Mouse (Mus musculus) embryo, embryonic 10 days (tissue): ENCODE measurements around the gene Reps2.

Source experiments
- DNase-seq: peaks from one replicate; pipeline ENCODE4 v3.0.0-alpha.2; 2015; ENCODE audit warnings: low spot score

Gene Reps2

DNA sequence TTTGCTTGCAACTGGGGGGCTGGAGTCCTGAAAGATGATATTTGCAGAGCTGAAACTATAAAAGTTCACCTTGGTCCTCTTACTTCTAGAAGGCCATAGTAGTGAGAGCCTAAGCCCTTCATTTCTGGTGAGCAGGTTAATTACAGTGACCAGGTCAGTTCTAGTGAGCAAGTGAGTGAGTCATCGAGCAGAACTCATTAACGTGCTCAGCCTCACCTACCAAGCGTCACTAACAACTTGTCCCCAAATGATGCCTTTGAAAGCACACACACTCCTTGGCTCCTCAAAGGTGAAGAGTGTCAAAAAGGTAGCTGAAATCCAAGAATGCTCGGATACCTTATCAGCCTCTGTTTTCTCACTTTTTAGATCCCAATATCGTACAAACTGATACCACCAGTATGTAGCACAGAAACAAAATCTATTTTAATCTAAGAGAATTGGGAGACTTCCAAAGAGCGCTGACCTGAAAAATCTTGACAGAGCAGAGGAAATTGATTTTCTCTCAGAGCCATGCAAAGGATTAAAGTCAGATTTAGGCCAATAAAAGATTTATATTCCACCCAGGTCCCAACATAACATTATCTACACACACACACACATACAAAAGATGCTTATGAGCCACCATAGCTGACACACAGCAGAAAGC lies 53.2 kb downstream of the Reps2 start:
- DNase-seq: no peak

DNA sequence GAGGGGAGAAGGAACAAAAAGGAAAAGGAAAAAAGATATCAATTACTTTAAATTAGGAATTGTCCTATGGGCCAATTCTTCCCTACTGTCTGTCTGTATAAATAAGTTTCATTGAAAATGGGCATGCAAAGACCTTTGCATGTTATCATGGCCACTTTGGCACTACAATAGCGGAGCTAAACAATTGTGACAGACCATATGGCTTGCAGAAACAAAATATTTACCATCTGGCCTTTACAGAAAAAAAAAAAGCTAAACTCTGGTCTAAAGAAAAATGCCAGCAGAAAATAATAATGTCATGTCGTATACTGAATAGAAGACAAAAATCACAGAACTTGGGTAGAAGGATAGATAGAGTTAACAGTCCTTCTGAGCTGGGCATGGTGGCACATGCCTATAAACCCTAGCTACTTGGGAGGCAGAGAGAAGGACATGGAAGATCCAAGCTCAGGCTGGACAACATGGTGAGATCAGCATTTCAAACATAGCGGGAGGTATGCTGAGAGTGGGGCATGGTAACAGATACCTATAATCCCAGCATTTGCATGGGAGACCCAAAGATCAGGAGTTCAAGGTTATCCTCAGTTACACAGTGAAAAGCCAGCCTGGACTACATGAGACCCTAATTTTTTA lies 54.2 kb downstream of the Reps2 start:
- DNase-seq: no peak

DNA sequence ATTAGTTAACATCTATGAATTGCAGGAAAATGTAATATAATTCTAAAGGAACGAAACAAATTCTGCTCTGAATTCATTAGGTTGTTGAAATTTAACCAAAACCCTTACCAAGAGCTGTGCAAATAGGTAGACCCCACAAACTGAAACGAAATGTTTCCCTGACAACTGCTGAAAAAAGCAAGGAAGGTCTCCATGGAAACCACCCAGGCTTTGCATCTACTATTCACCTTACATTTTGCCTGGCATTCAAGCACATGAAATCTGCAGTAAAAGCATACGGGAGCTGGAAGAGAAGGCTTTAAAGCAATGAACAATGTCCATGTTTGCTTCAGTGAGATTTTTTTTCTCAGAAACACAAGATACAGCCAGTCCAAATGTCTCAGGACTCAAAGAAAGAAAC lies 59.1 kb downstream of the Reps2 start:
- no peak for DNase-seq

DNA sequence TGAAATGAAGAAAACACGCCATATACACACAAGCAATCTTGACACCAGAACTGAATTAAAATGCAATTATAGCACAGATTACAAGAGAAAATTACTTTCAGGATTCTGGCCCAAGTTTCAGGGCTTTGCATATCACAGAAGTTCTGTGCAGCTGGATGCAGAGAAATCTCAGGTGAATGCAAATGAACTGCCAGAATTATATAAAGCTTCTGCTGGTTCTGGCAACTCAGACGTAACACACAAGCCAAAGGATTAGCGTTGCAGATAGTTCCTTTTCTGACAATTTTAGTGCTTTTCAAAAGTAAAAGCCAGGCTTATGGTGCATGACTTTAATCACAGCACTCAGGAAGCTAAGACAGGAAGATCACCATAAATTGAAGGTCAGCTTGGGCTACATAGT lies 62.9 kb downstream of the Reps2 start:
- DNase-seq: no peak

GRCm38 (mm10) chrX:162568439-162568838 lies 75.0 kb downstream of the Reps2 start:
- DNase-seq: no peak

GRCm38 (mm10) chrX:162565501-162565900 lies 77.9 kb downstream of the Reps2 start:
- DNase-seq: no peak

- DNase-seq: no peak
Measured at GRCm38 (mm10) chrX:162556459-162556841, 87.0 kb downstream of the Reps2 start.

- DNase-seq: no peak
Measured at GRCm38 (mm10) chrX:162555729-162556458, 87.6 kb downstream of the Reps2 start.

DNA sequence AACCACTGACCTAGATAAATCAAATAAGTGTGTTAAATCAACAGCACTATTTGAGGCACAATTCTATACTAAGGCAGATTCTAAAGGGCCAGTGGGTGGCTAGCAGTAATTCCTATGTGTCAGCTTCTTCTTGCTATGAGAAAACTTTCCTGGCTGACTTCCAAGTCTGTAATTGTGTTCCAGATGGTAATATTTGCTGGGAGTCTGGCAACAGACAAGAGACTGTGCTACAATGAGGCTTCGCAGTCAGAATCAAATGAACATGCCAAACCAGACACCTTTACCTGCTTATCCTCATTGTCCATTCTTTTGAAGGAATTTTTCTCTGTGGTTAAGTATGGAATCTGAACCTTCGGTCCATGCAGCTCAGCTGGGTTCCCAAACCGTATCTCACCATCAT lies 88.9 kb downstream of the Reps2 start:
- no peak for DNase-seq

DNA sequence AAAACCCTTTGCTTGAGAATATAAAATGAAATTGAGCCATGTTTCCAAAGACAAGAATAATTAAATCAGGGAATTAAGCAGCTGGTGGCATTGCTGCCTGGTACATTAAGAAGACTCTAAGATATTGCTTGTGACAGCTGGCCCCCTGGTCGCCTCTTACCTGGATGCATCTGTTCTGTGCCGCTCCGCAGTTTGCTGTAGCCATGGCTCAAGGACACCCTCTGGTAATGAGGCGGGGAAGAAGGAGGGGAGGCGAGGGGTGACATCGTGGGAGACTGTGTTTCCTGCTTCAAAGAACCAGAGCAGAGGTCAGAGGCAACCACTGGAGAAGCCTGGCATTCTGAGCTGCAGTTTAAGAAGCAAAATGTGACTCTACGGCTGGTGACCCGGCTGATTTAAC lies 91.1 kb downstream of the Reps2 start:
- peak; percentile 6 for DNase-seq

DNA sequence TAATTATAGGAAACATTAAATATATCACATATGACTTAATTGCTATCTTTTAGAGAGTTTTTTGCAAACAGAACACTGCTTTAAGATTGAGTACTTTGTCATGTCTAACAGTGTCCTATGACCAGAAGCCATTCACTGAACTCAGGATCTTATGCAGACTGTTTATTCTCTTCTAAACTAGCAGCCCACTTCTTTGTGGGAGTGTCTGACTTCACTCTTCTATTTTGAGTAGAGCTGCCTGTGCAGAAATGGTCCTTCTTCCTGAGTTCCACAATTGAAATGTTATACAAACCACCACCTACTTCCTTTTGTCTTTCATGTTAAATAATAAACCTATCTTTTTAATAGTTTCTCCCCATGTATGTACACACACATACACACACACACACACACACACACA lies 98.4 kb downstream of the Reps2 start:
- no peak for DNase-seq

DNA sequence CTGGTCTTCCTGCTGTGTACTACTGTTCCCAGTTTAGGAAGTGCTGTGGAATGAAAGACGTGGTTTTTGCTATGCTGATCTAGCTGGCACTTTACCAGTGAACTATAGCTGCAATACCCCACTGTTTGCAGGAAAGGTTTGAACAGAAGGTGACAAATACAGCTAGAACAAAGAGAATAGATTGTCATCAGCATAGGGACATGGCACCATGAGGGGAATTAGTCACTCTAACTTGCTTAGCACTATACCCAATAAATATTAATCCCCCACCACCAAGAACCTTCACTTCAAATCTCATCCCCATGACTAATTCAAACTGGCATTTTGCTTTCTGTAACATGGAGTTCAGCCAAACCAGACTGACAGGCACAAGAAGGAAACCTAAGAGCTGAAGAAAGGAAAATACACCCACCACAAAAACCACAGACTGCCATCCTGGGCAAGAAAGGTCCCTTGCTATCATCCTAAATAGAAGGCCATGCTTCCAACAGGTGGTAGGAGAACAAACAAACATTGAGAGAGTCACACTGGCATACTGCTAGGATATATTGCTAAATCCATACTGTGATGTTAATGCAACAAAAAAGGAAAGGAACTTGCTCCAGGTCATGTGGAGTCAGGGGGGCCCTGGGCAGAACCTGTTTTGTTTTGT lies 100.7 kb downstream of the Reps2 start:
- no peak for DNase-seq

GRCm38 (mm10) chrX:162541961-162542360 lies 101.5 kb downstream of the Reps2 start:
- no peak for DNase-seq

- DNase-seq: no peak
Measured at GRCm38 (mm10) chrX:162531016-162531415, 112.4 kb downstream of the Reps2 start.

DNA sequence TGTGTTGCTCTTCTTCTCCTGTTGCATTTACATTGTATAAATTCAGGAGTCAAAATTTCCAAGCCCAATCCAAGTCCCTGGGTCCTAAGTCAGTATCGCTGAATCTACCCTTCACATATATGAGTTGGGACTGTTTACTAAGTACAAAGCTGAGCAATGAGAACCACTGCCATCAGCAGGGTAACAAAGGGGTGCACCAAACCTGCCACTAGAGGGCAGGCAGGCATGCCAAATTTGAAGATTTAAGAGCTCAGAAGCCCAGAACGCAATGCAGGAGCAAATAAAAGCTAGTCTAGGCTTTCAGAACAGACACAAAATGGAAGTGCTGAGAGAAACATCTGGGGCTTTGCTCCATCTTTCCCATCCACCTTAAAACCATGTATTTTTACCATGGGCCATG lies 116.2 kb downstream of the Reps2 start:
- peak; percentile 71 for DNase-seq

GRCm38 (mm10) chrX:162521831-162522514 lies 121.5 kb downstream of the Reps2 start:
- DNase-seq: no peak

DNA sequence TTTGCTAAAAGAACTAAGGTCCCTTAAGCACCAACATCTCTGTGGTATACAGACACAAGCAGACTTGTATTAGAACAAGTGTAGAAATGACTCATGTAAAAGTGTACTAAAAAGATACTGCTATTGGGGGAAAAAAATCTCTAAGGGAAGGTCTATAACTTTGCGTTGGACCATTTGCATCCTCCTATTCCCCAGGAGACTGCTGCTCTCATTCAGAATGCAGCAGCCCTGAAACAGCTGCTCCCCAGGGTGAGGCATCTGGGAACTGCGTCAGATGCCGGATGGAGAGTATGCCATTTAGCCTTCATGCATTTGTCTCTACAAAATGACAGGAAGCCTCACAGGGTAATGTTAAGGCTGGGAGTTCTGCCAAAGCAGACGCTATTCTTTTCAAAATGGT lies 122.3 kb downstream of the Reps2 start:
- DNase-seq: peak; percentile 7

- DNase-seq: no peak
Measured at GRCm38 (mm10) chrX:162520374-162520773, 123.1 kb downstream of the Reps2 start.

GRCm38 (mm10) chrX:162510426-162510980 lies 132.9 kb downstream of the Reps2 start:
- no peak for DNase-seq

GRCm38 (mm10) chrX:162505186-162505585 lies 138.3 kb downstream of the Reps2 start:
- no peak for DNase-seq

DNA sequence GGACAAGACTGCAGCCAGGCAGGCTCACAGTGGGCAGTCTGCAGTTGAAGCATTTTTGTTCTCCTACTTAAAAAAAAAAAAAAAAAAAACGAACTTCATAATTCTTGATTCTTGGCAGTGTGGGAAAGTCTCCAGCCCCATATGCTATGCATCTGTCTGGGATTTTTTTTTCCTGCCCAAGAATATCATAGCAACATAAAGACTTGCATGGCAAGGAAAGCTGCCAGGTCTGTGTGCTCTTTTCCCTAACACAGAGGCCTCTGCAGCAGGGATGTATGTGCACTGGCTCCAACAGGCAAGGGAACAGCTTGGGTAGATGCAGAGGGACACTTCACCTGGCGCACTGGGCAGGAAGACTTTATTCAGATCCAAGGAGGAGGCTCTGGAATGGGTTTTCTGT lies 140.0 kb downstream of the Reps2 start:
- no peak for DNase-seq

DNA sequence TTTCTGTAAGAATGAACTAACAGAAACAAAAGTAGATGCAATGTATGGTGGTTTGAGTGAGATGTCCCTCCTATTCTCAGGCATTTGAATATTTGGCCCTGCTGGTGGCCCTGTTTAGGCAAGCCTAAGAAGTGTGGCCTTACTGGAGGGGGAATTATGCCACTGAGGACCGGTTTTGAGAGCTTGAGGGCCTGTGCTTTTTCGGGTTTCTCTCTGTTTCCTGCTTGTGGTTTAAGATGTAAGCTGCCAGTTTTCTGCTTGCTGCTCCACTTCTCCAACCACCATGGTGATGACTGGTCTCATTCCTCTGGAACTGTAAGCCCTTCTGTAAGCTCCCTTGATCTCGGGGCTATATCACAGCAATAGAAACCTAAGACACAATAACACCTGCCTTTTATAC lies 142.5 kb downstream of the Reps2 start:
- DNase-seq: no peak
